Mouse (Mus musculus) liver, embryonic 16.5 days (tissue): ENCODE data around the gene Tulp2. TPM values are rescaled to one million over a fixed set of nuclear protein-coding genes. Genes with fewer than 3 reads are reported as not detected.

Experiments
- ATAC-seq: fragments of 200-750 bp; cut with Nextera tagmentation; 2 replicates; pipeline ENCODE4 v1.8.0; 2017; ENCODE audit warnings: low read depth, mild to moderate bottlenecking, moderate number of reproducible peaks, moderate library complexity
- H3K27ac ChIP-seq: fragments of 300-500 bp; sonication (generic); 2 replicates; pipeline ENCODE4 v1.5.1; 2014; ENCODE audit warnings: mild to moderate bottlenecking, low read length
- H3K27me3 ChIP-seq: fragments of 300-500 bp; sonication (generic); 2 replicates; pipeline ENCODE4 v1.6.1; 2014; ENCODE audit warnings: low read depth, low read length, mixed read lengths; ENCODE audit not compliant: control insufficient read depth, insufficient read depth
- H3K36me3 ChIP-seq: fragments of 300-500 bp; sonication (generic); 2 replicates; pipeline ENCODE4 v1.6.1; 2014; ENCODE audit warnings: mild to moderate bottlenecking; ENCODE audit not compliant: control insufficient read depth, insufficient read depth
- H3K4me1 ChIP-seq: fragments of 300-500 bp; sonication (generic); 2 replicates; pipeline ENCODE4 v1.6.1; 2014; ENCODE audit warnings: low read depth, low read length, mixed read lengths; ENCODE audit not compliant: control insufficient read depth
- H3K4me2 ChIP-seq: fragments of 300-500 bp; sonication (generic); 2 replicates; pipeline ENCODE4 v1.6.1; 2014; ENCODE audit warnings: low read depth, low read length, mixed read lengths
- H3K4me3 ChIP-seq: fragments of 300-500 bp; sonication (generic); 2 replicates; pipeline ENCODE4 v1.5.1; 2014; ENCODE audit warnings: low read depth, mild to moderate bottlenecking, low read length
- H3K9ac ChIP-seq: fragments of 300-500 bp; sonication (generic); 2 replicates; pipeline ENCODE4 v1.6.1; 2014; ENCODE audit warnings: low read depth, low read length
- H3K9me3 ChIP-seq: fragments of 300-500 bp; sonication (generic); replicated peaks from 2 replicates; pipeline ENCODE4 v1.6.1; 2016; ENCODE audit warnings: low read length; ENCODE audit not compliant: control insufficient read depth
- WGBS: fragments of 180-500 bp; shearing (Covaris S2); extraction: QIAGEN DNeasy Blood & Tissue Kit; methylation state at CpG from one replicate; pipeline ENCODE4 v1.1.7; 2014; ENCODE audit not compliant: insufficient replicate concordance; 5-methylcytosine and 5-hydroxymethylcytosine counted together
- polyA plus RNA-seq: library from polyadenylated mRNA; unstranded; fragments of >200 nt; fragmentation: Nextera tagmentation; extraction: Ambion mirVana; gene quantifications from 2 replicates; pipeline ENCODE4 v1.2.1, GENCODE M21; 2015

Tulp2 gene
- polyA plus RNA-seq, result 0.41 and 0.75 TPM in 2 replicates

- 40% methylated on average over 15 of the region's 15 CpGs for WGBS
- ATAC-seq, result peak; percentile 79
- no peak within 1 kb of the TSS for H3K9ac ChIP-seq
Observed at GRCm38 (mm10) chr7:45481374-45481927, at the start of gene Tulp2. TSS of gene Tulp2 (plus strand) at chr7:45481877.

DNA sequence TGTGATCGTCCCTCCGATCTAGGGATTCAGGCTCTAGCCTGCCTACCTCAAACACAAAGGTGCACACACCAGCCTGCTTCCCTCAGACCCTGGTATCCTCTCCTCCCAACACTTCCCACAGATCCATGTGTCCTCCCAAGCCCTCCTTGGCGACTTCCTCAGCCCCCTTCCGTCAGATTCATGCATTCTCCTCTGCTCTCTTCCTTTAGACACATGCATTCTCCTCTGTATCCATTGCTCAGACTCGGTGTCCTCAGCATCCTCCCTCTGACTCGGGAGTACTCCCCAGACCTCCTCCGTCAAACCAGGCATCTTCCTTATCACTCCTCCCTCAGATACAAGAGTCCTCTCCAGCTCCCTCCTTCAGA, 47.9 kb upstream of the Tulp2 start:
- peak overlapping the region; percentile 81 for H3K9ac ChIP-seq
- H3K4me2 ChIP-seq, result peak overlapping the region; percentile 86
- no peak for ATAC-seq
- peaks cover 3% of the 10 kb centered on the region for H3K36me3 ChIP-seq
- H3K9me3 ChIP-seq, result no peaks in the 10 kb centered on the region
- peak overlapping the region; percentile 86 for H3K27ac ChIP-seq
- H3K4me1 ChIP-seq, result peaks cover 28% of the 10 kb centered on the region
- H3K4me3 ChIP-seq, result peak overlapping the region; percentile 83
- H3K27me3 ChIP-seq, result no peaks in the 10 kb centered on the region
- WGBS, result 1% methylated on average over 7 of the region's 7 CpGs

More at GRCm38 (mm10) chr7:45481374-45481927, at the start of gene Tulp2:
- Histone ChIP-seq H3K27ac (no peak within 1 kb of the TSS), H3K27me3 (no peaks in the 10 kb centered on the region), H3K4me2 (no peak within 1 kb of the TSS), H3K9me3 (no peaks in the 10 kb centered on the region), H3K4me3 (no peak within 1 kb of the TSS), H3K36me3 (no peaks in the 10 kb centered on the region), H3K4me1 (peaks cover 12% of the 10 kb centered on the region)

DNA sequence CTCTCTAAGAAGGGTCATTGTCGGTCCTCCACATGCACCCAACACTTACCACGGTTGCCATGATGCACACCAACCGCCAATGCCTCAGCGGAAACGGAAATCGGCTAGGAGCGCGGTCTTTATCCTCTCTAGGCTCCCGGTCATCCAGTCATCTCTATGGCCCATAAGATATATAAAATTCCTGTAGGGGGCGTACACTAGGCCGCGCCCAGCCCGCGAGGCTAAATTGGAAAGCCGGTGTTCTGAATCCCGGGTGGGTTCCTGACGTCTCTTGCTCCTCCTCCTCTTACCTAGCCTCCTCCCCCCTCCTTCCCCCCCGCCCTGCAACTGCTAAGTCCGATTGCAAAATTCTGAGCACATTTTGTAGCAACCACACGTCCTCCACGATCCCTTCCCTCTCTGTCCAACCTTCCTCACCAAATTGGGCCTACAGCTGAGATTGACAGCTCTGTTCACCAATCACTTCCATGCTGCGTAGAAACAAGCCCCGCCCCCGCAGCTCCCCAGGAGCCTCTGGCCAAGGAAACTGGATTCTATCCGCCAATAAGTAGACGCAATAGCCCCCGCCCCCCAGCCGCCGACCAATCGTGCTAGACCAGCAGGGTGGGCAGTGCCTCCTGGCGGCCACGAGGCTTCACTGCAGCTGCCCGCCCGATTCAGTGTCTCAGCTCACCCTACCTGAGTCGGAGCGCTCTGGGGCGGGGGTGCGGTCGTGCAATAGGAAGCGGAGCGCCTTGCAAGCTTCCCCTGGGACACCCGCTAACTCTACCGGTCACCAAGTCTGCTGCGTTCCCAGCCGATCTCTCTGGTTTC, 47.3 kb upstream of the Tulp2 start, which contains the start of gene Gys1:
TSS of gene Gys1 (plus strand) at position 642 of the 813 bp plus-strand sequence.
- peak within 1 kb of the TSS; percentile 83 for H3K4me3 ChIP-seq
- WGBS, result under 1% methylated on average over 45 of the region's 45 CpGs
- H3K36me3 ChIP-seq, result no peaks in the 10 kb centered on the region; the same call in 1 of the 2 replicates
- no peaks in the 10 kb centered on the region for H3K27me3 ChIP-seq
- peak; percentile 96 for ATAC-seq
- peaks cover 28% of the 10 kb centered on the region for H3K4me1 ChIP-seq
- peak within 1 kb of the TSS; percentile 86 for H3K27ac ChIP-seq
- H3K9me3 ChIP-seq, result no peaks in the 10 kb centered on the region
- H3K4me2 ChIP-seq, result peak within 1 kb of the TSS; percentile 86
- H3K9ac ChIP-seq, result peak within 1 kb of the TSS; percentile 81

DNA sequence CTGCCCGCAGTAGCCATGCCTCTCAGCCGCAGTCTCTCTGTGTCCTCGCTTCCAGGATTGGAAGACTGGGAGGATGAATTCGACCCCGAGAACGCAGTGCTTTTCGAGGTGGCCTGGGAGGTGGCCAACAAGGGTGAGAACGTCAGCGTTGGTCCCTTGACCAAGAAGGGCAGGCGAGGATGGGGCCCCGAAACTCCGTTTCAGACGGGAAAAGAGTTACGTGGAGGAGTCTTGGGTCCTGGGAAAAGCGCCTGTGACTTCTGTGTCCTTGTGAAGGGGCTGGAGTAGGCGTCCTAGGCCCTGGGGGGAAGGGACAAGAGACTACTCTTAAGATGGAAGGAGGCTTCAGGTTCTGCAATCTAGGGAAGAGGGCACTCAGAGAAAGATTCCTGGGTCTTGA, 46.6 kb upstream of the Tulp2 start:
- peak overlapping the region; percentile 82 for H3K4me2 ChIP-seq
- peak overlapping the region; percentile 71 for H3K27ac ChIP-seq
- no peak for ATAC-seq
- H3K4me1 ChIP-seq, result peaks cover 28% of the 10 kb centered on the region
- peak overlapping the region; percentile 66 for H3K4me3 ChIP-seq
- WGBS, result 4% methylated on average over 16 of the region's 16 CpGs
- H3K9me3 ChIP-seq, result no peaks in the 10 kb centered on the region
- peaks cover 2% of the 10 kb centered on the region; the same call in 1 of the 2 replicates for H3K36me3 ChIP-seq
- H3K27me3 ChIP-seq, result no peaks in the 10 kb centered on the region
- H3K9ac ChIP-seq, result peak overlapping the region; percentile 72

GRCm38 (mm10) chr7:45436444-45436843, 45.2 kb upstream of the Tulp2 start:
- peaks cover 28% of the 10 kb centered on the region for H3K4me1 ChIP-seq
- no peaks in the 10 kb centered on the region for H3K27me3 ChIP-seq
- H3K27ac ChIP-seq, result no peak overlapping the region
- 74% methylated on average over 5 of the region's 5 CpGs for WGBS
- ATAC-seq, result no peak
- no peak overlapping the region for H3K4me3 ChIP-seq
- no peaks in the 10 kb centered on the region for H3K9me3 ChIP-seq
- peaks cover 2% of the 10 kb centered on the region; the same call in 1 of the 2 replicates for H3K36me3 ChIP-seq
- H3K9ac ChIP-seq, result no peak overlapping the region
- no peak overlapping the region for H3K4me2 ChIP-seq

DNA sequence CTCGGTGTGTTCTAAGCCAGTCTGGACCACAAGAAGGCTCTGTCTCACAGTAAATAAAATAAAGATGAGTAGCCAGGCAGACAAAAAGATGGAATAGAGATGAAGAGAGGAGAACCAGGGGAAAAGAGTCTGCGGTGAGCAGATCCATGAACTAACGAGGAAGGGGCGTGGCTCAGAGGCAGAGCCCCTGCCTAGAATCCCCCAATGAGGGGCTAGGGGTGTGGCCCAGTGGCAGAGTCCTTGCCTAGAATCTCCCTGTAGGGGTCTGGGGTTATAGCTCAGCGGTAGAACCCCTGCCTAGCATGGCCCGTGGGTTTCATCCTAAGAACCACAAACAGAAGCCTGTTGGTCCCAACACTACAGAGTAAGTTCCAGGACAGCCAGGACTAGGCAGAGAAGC, 44.6 kb upstream of the Tulp2 start:
- no peak for ATAC-seq
- no peaks in the 10 kb centered on the region for H3K9me3 ChIP-seq
- peaks cover 2% of the 10 kb centered on the region; the same call in 1 of the 2 replicates for H3K36me3 ChIP-seq
- H3K27me3 ChIP-seq, result no peaks in the 10 kb centered on the region
- no peak overlapping the region for H3K4me2 ChIP-seq
- H3K4me1 ChIP-seq, result peaks cover 28% of the 10 kb centered on the region
- H3K27ac ChIP-seq, result no peak overlapping the region
- H3K4me3 ChIP-seq, result no peak overlapping the region
- no peak overlapping the region for H3K9ac ChIP-seq
- 49% methylated on average over 6 of the region's 6 CpGs for WGBS

- ATAC-seq, result no peak
- no peak within 1 kb of the TSS; the same call in 1 of the 2 replicates for H3K4me2 ChIP-seq
- peaks cover 27% of the 10 kb centered on the region for H3K4me1 ChIP-seq
- 41% methylated on average over 19 of the region's 19 CpGs for WGBS
- no peak within 1 kb of the TSS for H3K27ac ChIP-seq
- H3K36me3 ChIP-seq, result peaks cover 2% of the 10 kb centered on the region; the same call in 1 of the 2 replicates
- no peaks in the 10 kb centered on the region for H3K9me3 ChIP-seq
- H3K27me3 ChIP-seq, result no peaks in the 10 kb centered on the region
- H3K4me3 ChIP-seq, result no peak within 1 kb of the TSS
- no peak within 1 kb of the TSS for H3K9ac ChIP-seq
Observed at GRCm38 (mm10) chr7:45437521-45438276, 44.0 kb upstream of the Tulp2 start, which contains the start of gene Ruvbl2. TSS of gene Ruvbl2 (minus strand) at chr7:45438096.

DNA sequence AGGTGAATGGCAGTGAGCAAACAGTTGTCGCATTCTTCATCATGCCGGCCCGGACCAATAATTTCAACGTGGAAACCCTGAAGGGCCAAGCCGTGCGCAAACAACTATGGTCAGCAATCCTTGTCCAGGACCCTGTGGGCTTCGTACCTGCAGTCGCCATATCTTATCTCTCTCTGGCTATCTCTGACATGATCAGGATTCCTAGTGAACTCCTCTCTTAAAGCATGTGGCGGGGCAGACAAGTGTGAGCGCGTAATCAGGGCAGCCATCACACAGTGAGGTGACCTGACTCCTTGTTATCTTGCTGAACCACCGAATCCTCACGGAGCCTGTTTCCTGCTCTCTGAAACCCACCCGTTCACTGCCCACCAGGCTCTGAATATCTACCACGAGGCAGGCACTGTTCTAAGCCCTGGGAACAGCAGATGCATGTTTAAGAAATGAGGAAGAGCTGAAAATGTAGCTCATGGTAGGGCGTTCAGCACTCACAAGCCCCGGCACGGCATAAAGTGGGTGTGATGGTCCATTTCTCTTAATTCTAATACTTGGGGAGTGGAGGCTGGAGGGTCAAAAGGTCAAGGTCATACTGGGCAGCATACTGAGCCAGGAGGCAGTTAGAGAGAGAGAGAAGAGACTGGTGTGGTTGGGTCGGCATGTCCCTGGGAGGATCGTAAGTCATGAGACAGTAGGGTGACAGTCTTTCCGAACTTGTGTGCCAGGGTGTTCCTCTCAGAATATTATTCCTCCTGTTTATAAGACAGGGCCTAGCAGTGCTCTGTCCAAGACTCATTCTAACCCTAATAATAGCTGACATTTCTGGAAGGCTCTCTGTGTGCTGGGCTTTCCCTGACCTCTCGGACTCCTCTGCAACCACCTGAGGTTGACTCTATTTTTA, 37.9 kb upstream of the Tulp2 start:
- no peak overlapping the region for H3K9ac ChIP-seq
- no peak for ATAC-seq
- WGBS, result 56% methylated on average over 22 of the region's 22 CpGs
- no peaks in the 10 kb centered on the region for H3K27me3 ChIP-seq
- no peak overlapping the region for H3K4me3 ChIP-seq
- H3K9me3 ChIP-seq, result no peaks in the 10 kb centered on the region
- H3K36me3 ChIP-seq, result peaks cover 2% of the 10 kb centered on the region; the same call in 1 of the 2 replicates
- no peak overlapping the region for H3K27ac ChIP-seq
- H3K4me1 ChIP-seq, result peaks cover 5% of the 10 kb centered on the region
- H3K4me2 ChIP-seq, result no peak overlapping the region
